Comparison of ENCODE assay signal across 8 mouse cellular contexts in the genomic region with DNA sequence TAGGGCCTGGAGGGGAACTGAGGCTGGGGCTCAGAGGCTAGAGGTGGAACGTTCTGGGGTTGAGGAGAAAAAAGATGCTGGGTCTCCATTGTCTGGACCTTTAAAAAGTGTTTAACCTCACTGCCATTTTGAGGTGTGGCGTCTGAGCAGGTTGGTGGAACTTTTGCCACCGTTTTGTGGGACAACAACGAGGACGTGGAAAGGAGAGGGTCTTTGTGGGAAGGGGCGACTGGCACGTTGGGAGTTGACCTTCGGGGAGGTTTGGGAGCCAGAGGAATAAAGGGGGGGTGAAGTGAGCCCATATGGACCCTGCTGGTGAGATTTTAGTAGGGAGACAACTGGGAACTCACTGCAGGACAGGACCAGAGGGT. TPM values are rescaled to one million over a fixed set of nuclear protein-coding genes. Genes with fewer than 3 reads are reported as not detected.
DNase-seq lines count a peak whose midpoint lies in the region; ATAC-seq and TF ChIP-seq lines count a peak whose summit lies in the region.

No protein-coding gene starts in this region.

- peak overlapping the region; percentile 94 for H3K4me2 ChIP-seq in heart, postnatal 0 days (ENCODE audit: low read depth, low read length)
- H3K4me2 ChIP-seq in hindbrain, embryonic 12.5 days (replicated peaks) = peak overlapping the region; percentile 87
- peak overlapping the region; percentile 80 for H3K4me2 ChIP-seq in midbrain, embryonic 12.5 days (replicated peaks)

- 0% methylated on average over 8 of the region's 8 CpGs for WGBS in heart, postnatal 0 days
- 1% methylated on average over 8 of the region's 8 CpGs for WGBS in bone marrow, adult 2 months
- 0% methylated on average over 8 of the region's 8 CpGs for WGBS in hindbrain, embryonic 12.5 days
- under 1% methylated on average over 8 of the region's 8 CpGs for WGBS in midbrain, embryonic 12.5 days

- no peaks in the 10 kb centered on the region for H3K27me3 ChIP-seq in heart, postnatal 0 days (ENCODE audit: control insufficient read depth, insufficient read depth, low read length)
- H3K27me3 ChIP-seq in hindbrain, embryonic 12.5 days = no peaks in the 10 kb centered on the region
- H3K27me3 ChIP-seq in midbrain, embryonic 12.5 days = no peaks in the 10 kb centered on the region

- no peak for TF ChIP-seq POLR2A in bone marrow, adult 2 months (IDR thresholded peaks at IDR 0.05; ENCODE audit: borderline replicate concordance, control insufficient read depth, low read depth, low read length)

- H3K9ac ChIP-seq in heart, postnatal 0 days (replicated peaks; ENCODE audit: low read depth, low read length) = peak overlapping the region; percentile 87
- H3K9ac ChIP-seq in hindbrain, embryonic 12.5 days = peak overlapping the region; percentile 82
- peak overlapping the region; percentile 84 for H3K9ac ChIP-seq in midbrain, embryonic 12.5 days (replicated peaks)

- no peak for TF ChIP-seq CTCF in heart, postnatal 0 days (IDR thresholded peaks at IDR 0.05; ENCODE audit: low read depth)
- TF ChIP-seq CTCF in bone marrow, adult 2 months (IDR thresholded peaks at IDR 0.05; ENCODE audit: control insufficient read depth, insufficient read depth, low read length) = no peak

- peaks cover 70% of the 10 kb centered on the region for H3K36me3 ChIP-seq in heart, postnatal 0 days (replicated peaks; ENCODE audit: control insufficient read depth, insufficient read depth, low read length)
- H3K36me3 ChIP-seq in hindbrain, embryonic 12.5 days = peaks cover 74% of the 10 kb centered on the region
- H3K36me3 ChIP-seq in midbrain, embryonic 12.5 days = peaks cover 77% of the 10 kb centered on the region

- no peak for DNase-seq in heart, postnatal 0 days (ENCODE audit: low spot score)
- no peak for DNase-seq in heart, adult 11 months
- DNase-seq in thymus, postnatal 4 days = no peak
- no peak for DNase-seq in ovary, adult 18-20 months (ENCODE audit: low spot score)
- no peak for DNase-seq in kidney, adult 8-10 months

- H3K27ac ChIP-seq in heart, postnatal 0 days (ENCODE audit: low read depth) = peak overlapping the region; percentile 82
- H3K27ac ChIP-seq in bone marrow, adult 2 months (ENCODE audit: control insufficient read depth, insufficient read depth, low read depth, low read length, poor library complexity) = peak overlapping the region; percentile 63
- H3K27ac ChIP-seq in hindbrain, embryonic 12.5 days = peak overlapping the region; percentile 81
- peak overlapping the region; percentile 85 for H3K27ac ChIP-seq in midbrain, embryonic 12.5 days (replicated peaks)

- H3K4me3 ChIP-seq in heart, postnatal 0 days (ENCODE audit: low read depth, low read length) = peak overlapping the region; percentile 82
- peak overlapping the region; percentile 63 for H3K4me3 ChIP-seq in bone marrow, adult 2 months (replicated peaks; ENCODE audit: control insufficient read depth, low read depth, low read length)
- H3K4me3 ChIP-seq in hindbrain, embryonic 12.5 days = peak overlapping the region; percentile 66
- peak overlapping the region; percentile 63 for H3K4me3 ChIP-seq in midbrain, embryonic 12.5 days

- TF ChIP-seq EP300 in heart, postnatal 0 days (IDR thresholded peaks at IDR 0.05; ENCODE audit: low read depth) = no peak

- no peak for ATAC-seq in heart, postnatal 0 days (ENCODE audit: insufficient read depth, low read depth)
- peak; percentile 13 for ATAC-seq in hindbrain, embryonic 12.5 days (ENCODE audit: low FRiP score)
- no peak; the same call in 1 of the 2 replicates for ATAC-seq in midbrain, embryonic 12.5 days (ENCODE audit: low FRiP score, low read depth)

- H3K9me3 ChIP-seq in heart, postnatal 0 days (replicated peaks; ENCODE audit: control insufficient read depth, low read length) = no peaks in the 10 kb centered on the region
- no peaks in the 10 kb centered on the region for H3K9me3 ChIP-seq in hindbrain, embryonic 12.5 days (replicated peaks)
- H3K9me3 ChIP-seq in midbrain, embryonic 12.5 days = no peaks in the 10 kb centered on the region

- peaks cover 15% of the 10 kb centered on the region for H3K4me1 ChIP-seq in heart, postnatal 0 days (ENCODE audit: control insufficient read depth, insufficient read depth)
- no peaks in the 10 kb centered on the region for H3K4me1 ChIP-seq in bone marrow, adult 2 months (ENCODE audit: control insufficient read depth, insufficient read depth, low read length)
- H3K4me1 ChIP-seq in hindbrain, embryonic 12.5 days = peaks cover 27% of the 10 kb centered on the region
- peaks cover 24% of the 10 kb centered on the region for H3K4me1 ChIP-seq in midbrain, embryonic 12.5 days

RNA-seq across cellular contexts. Expression of gene Eef1g, which starts 0.5 kb away (rescaled TPM):
- 407 and 439 TPM in 2 replicates for total RNA-seq in heart, postnatal 0 days (2014; rRNA removed; ENCODE audit: low replicate concordance)
- 172 and 173 TPM in 2 replicates for polyA plus RNA-seq in heart, postnatal 0 days (2015; fragmentation: Nextera tagmentation; extraction: Ambion mirVana)
- 129 and 224 TPM in 2 replicates for polyA plus RNA-seq in bone marrow, adult 2 months (2011; ENCODE audit: insufficient read depth, insufficient read length, low replicate concordance, missing spikeins)
- polyA plus RNA-seq in hindbrain, embryonic 12.5 days (2016; fragmentation: Nextera tagmentation; extraction: Ambion mirVana) = 352 and 372 TPM in 2 replicates
- polyA plus RNA-seq in midbrain, embryonic 12.5 days (2016; fragmentation: Nextera tagmentation; extraction: Ambion mirVana) = 338 and 351 TPM in 2 replicates

RNA-seq across cellular contexts. Expression of gene Tut1, which starts 13.7 kb away (rescaled TPM):
- 9.8 and 18.0 TPM in 2 replicates for total RNA-seq in heart, postnatal 0 days (2014; rRNA removed; ENCODE audit: low replicate concordance)
- polyA plus RNA-seq in heart, postnatal 0 days (2015; fragmentation: Nextera tagmentation; extraction: Ambion mirVana) = 8.2 and 10.4 TPM in 2 replicates
- 10.7 and 19.1 TPM in 2 replicates for polyA plus RNA-seq in bone marrow, adult 2 months (2011; ENCODE audit: insufficient read depth, insufficient read length, low replicate concordance, missing spikeins)
- polyA plus RNA-seq in hindbrain, embryonic 12.5 days (2016; fragmentation: Nextera tagmentation; extraction: Ambion mirVana) = 32.3 and 35.7 TPM in 2 replicates
- polyA plus RNA-seq in midbrain, embryonic 12.5 days (2016; fragmentation: Nextera tagmentation; extraction: Ambion mirVana) = 34.0 and 34.2 TPM in 2 replicates

RNA-seq across cellular contexts. Expression of gene Ahnak, which starts 21.7 kb away (rescaled TPM):
- total RNA-seq in heart, postnatal 0 days (2014; rRNA removed; ENCODE audit: low replicate concordance) = 122 and 135 TPM in 2 replicates
- 56.8 and 59.1 TPM in 2 replicates for polyA plus RNA-seq in heart, postnatal 0 days (2015; fragmentation: Nextera tagmentation; extraction: Ambion mirVana)
- polyA plus RNA-seq in bone marrow, adult 2 months (2011; ENCODE audit: insufficient read depth, insufficient read length, low replicate concordance, missing spikeins) = 17.4 and 40.1 TPM in 2 replicates
- polyA plus RNA-seq in hindbrain, embryonic 12.5 days (2016; fragmentation: Nextera tagmentation; extraction: Ambion mirVana) = 12.7 and 15.4 TPM in 2 replicates
- 7.6 and 12.2 TPM in 2 replicates for polyA plus RNA-seq in midbrain, embryonic 12.5 days (2016; fragmentation: Nextera tagmentation; extraction: Ambion mirVana)

RNA-seq across cellular contexts. Expression of gene Mta2, which starts 25.7 kb away (rescaled TPM):
- total RNA-seq in heart, postnatal 0 days (2014; rRNA removed; ENCODE audit: low replicate concordance) = 55.1 and 57.9 TPM in 2 replicates
- polyA plus RNA-seq in heart, postnatal 0 days (2015; fragmentation: Nextera tagmentation; extraction: Ambion mirVana) = 47.6 and 51.5 TPM in 2 replicates
- 67.4 and 91.6 TPM in 2 replicates for polyA plus RNA-seq in bone marrow, adult 2 months (2011; ENCODE audit: insufficient read depth, insufficient read length, low replicate concordance, missing spikeins)
- polyA plus RNA-seq in hindbrain, embryonic 12.5 days (2016; fragmentation: Nextera tagmentation; extraction: Ambion mirVana) = 174 and 185 TPM in 2 replicates
- polyA plus RNA-seq in midbrain, embryonic 12.5 days (2016; fragmentation: Nextera tagmentation; extraction: Ambion mirVana) = 189 and 192 TPM in 2 replicates

RNA-seq across cellular contexts. Expression of gene Eml3, which starts 38.0 kb away (rescaled TPM):
- total RNA-seq in heart, postnatal 0 days (2014; rRNA removed; ENCODE audit: low replicate concordance) = 6.7 and 21.0 TPM in 2 replicates
- 9.6 and 10.1 TPM in 2 replicates for polyA plus RNA-seq in heart, postnatal 0 days (2015; fragmentation: Nextera tagmentation; extraction: Ambion mirVana)
- polyA plus RNA-seq in bone marrow, adult 2 months (2011; ENCODE audit: insufficient read depth, insufficient read length, low replicate concordance, missing spikeins) = 31.1 and 54.7 TPM in 2 replicates
- 17.0 and 17.1 TPM in 2 replicates for polyA plus RNA-seq in hindbrain, embryonic 12.5 days (2016; fragmentation: Nextera tagmentation; extraction: Ambion mirVana)
- 14.9 and 15.8 TPM in 2 replicates for polyA plus RNA-seq in midbrain, embryonic 12.5 days (2016; fragmentation: Nextera tagmentation; extraction: Ambion mirVana)
